Mouse (Mus musculus) megakaryocyte progenitor cell, adult 5-6 weeks (primary cell): Measurements from ENCODE around the gene Ntrk3. TPM values are rescaled to one million over a fixed set of nuclear protein-coding genes. Genes with fewer than 3 reads are reported as not detected.

Source experiments
- ATAC-seq: replicated peaks from 2 replicates; pipeline ENCODE4 v1.8.0; 2016; ENCODE audit warnings: mild to moderate bottlenecking, moderate TSS enrichment, inconsistent platforms; ENCODE audit not compliant: poor library complexity
- total RNA-seq, 2 experiments: library from RNA; stranded (forward) in 1 of 2; stranded (reverse) in 1 of 2; fragments of 157-497, 149-512 nt in 1 of 2; fragments of 200-1000 nt in 1 of 2; gene quantifications; 2 replicates each; pipeline versions ENCODE4 v1.2.3 to v1.2.4; 2015 to 2017

Gene Ntrk3
- total RNA-seq, 2 experiments from 2014 or later = not detected

DNA sequence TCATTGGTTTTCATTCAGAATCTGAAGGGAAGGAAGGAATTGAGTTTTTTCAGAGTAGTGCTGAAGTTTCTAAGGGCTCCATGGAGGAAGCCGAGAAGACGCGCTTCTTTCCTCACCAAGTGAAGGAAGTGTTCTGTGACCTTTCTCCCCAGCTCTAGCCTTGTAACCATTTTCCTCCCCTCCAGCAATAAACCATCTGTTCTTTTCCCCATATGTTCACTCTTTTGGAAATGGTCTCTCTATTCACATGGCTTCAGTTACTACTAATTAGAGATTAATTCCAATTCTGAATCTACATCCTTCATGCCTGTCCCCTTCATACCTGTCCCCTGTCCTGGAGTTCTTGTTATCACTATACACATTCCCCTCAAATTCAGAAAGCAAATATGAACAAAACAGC lies 209.8 kb downstream of the Ntrk3 start:
- ATAC-seq = no peak

DNA sequence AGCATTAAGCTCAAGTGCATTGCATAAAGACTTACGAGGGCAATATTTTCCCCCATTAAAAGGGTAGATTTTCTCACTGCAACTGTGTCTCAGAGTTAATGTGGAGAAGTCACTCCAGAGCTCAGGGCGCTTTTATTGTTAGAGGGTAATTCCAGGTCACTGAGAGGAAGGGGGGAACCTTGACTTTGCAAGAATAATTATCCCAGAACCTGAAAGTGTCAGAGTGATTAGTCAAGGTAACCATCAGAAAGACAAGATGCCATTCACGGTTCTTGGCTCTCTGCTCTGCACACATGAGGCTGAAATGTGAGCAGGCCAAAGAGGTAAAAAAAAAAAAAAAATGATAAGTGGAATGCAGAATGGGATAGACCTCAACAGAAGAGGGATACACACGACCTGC lies 210.2 kb downstream of the Ntrk3 start:
- no peak for ATAC-seq

DNA sequence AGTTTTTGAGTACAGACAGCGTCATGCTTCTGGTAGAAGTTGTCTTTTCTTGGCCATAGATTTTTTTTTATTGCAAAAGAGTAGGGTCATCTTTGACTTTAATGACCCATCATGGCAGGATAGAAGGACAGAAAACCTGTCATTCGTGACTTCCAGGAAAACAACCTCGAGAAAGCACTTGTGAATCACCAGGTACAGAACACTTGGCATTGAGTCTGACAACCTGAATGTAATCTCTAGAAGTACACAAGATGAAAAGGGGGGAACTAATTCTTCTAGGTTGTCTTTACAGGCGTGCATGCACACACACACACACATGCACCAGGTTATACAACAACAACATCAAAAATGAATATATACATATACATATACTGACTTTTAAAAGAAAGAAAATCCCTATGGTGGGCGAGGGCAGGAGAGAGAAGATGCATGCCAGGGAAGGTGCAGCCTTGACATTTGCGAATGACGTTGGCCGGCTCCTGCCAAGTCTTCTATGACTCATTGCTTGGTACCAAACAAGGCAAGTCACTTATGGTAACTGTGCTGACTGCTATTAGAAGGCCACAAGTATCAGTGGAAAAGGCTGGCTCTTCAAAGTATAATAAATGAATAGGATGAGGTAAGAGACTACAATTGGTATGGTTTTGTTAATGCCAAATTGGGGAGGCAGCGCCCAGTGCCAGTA lies 217.4 kb downstream of the Ntrk3 start:
- no peak for ATAC-seq

DNA sequence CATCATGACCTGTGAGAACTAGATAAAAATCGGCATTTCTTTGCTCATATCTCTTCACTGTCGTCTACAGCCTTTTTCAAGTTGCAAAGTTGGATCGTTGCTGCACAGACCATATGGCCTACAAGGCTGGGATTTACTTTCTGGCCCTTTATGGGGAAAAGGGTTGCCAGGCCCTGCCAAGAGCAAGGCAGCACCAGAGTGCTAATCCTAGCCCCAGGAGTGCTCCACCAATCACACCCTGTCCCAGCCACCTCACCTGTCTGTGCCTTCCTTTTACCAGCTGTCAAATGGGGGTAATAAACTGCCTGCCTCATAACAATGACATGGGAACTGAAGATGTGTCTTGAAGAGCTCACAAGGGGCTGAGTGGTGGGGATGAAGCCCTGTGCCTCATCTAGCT lies 218.1 kb downstream of the Ntrk3 start:
- no peak for ATAC-seq

DNA sequence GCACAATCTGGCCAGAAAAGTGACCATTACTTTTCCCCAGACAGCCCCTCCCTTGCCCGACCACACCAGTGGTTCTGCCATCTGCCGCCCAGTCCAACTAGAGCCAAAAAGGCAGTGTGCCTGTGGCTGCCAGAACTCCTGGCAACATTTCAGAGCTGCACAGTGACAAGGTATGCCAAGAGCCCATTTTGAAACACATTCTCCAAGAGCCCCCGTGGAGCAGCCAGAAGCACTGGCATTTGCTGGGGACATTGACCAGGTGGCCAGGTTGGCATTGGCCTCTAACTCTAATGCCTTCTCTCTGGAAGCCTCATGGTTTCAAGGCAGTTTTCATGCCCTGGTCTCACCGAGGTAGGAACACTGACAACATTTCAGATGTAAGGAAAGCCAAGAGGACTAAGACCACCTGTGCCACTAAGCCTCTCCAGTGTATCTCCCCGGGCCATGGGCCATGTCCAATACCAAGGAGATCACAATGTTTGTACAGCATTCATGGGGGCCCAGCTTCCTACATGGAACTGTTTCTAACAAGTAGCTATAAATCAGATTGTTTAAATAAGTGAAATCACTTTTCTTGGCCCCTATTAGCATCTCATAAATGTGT lies 218.9 kb downstream of the Ntrk3 start:
- ATAC-seq = no peak

DNA sequence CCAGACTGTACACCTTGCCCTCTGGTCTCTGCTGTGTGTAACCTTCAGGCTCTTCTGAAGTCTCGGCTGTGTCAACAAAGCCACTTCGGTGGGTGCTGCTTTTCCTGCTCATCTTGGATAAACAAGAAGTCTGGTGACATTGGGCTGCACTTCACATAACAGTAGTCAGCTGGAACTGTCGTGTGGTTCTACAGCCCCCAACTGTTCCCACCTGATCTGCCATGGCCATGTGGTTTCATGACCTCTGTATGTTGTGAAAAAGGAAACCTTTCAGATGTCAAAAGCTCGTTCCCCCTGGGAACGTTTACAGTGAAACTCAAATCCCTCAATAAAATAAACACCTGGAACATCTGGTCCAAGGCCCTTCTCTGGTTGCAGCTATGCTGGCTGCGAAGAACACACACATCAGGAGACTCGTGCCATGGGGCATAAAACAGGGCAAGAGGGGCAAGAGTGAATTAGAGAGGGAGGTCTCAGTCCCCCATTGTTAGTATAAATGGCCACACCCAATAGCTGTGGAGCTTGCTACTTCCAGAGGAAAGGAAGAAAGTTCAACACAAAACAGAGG lies 222.7 kb downstream of the Ntrk3 start:
- no peak for ATAC-seq

DNA sequence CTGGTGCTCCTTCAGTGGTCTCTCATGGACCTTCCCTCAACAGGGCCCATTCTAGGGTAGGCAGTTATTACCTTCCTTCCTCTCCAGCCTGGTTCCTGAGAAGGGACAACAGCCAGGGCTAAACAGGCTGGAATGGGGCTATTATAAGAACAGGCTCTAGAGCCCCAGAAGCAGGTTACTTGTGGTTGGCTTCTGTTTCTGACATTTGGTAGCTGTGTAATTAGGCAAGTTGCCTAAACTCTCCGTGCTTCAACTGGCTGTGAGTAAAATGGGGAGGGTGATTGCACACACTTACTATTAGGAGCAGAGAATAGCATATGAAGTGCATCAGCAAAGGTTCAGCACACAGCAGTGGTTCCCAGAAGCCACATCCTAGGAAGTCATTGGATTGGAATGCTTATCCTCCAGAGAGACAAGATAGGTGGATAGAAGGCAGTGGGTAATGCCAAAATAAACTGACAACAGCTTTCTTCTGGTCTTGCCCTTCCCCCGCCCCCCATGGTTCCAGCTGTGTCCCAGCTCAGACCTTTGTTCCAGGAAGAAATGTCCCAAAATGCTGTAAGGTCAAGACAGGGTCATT lies 230.7 kb downstream of the Ntrk3 start:
- no peak for ATAC-seq

DNA sequence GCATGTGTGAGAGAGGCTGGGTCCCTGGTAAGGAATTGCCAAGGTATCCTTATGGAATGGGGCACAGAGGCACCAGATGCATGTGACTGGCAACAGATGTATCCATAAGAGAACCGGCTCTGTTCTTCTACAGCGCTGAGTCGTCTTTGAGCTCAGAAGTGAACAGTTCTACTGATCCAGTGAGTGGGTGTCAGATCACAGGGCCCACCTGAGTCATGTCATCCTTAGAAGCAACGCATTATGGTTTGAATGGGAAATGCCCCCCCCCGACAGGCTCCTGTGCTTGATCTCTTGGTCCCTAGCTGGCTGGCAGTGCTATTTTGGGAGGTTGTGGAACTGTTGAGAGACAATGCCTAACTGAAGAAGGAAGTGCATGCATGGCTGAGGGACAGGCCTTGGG lies 236.9 kb downstream of the Ntrk3 start:
- no peak for ATAC-seq

DNA sequence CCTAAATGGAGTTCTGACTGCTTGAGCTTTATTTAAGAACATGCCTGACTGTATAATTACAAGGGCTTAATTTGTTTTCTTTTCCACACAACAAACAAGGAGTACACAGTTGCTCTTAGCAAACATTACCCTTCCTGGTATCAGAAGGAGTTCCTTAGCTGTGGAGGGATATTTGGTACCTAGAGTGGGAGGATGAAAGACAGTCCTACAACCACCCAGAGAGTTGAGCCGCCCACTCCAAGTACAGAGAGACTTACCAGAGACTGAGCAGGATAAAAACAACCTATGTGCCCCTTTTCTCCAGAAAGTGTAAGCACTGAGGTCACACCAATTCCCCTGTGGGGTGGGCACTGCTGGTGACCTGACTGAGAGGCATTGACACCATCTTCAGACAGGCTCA lies 237.8 kb downstream of the Ntrk3 start:
- ATAC-seq = no peak

DNA sequence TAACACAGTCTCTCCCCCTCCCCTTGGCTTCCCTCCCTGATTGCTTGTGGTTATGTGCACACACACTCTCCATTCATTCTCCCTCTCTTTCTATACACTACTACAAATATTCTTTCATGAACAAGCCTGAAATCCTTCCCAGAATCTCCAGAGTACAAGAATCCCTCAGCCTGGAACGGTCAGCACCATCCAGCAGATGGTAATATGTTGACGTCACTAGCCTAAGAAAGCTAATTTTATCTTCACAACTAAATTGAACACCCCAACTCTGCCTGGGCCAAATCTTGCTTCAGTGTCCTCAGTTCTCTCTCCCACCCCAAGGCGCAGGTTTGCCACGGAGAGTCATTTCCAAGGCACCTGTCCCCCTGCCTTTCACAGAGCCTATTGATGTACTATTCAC lies 239.5 kb downstream of the Ntrk3 start:
- ATAC-seq = no peak

DNA sequence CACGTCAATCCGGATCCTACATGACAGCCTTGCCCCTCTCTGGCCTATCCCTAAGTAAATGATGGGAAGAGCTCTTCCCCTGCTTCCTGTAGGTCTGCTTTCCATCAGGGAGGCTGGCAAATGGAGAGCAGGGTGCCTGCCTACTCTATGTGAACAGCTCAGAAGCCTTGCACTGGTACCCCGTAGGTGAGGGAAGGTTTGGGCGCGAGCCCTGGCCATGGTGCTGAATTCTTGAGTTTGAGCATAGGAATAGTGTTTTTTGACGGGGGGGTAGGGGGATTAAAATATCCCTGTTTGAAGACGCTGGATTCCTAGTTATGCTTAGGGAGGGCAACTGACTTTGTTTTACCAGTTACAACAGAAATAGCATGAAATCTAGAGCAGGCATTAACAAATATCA lies 240.0 kb downstream of the Ntrk3 start:
- ATAC-seq = no peak

DNA sequence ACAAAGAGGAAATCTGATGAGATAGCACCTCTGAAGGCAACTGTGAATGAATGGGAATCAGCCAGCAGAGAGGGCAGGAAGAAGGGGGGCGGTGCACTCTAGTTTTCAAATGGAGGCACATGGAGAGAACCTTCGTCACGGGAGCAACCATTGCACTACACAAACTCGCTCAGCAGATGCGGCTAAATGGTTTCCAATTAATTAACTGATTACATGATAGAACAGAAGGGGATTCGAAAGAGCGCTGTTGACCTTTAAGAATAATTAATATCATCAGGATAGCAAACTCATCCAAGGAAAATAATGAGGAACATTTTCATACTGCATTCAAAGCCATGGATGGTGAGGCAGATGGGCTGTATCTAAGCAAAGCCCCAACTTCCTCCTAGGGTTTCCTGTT lies 244.2 kb downstream of the Ntrk3 start:
- no peak for ATAC-seq

DNA sequence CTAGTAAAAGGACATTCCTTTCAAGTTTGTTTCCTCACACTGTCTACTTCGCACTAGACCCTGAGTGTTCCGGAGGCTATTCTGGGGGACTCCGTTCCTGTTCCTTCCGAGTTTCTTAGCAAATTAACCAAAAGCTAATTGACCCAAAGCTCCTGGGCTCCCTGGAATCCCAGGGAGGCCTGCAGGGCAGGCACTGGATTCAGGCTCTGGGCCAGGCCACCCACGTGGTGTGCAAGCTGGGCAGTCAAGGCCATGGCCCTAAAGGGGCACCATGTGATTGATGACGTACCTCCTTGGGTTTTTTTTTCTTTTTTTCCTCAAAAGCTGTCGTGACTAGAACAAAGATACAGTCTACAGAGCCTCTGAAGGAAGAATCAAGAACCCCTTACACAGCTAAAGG lies 246.6 kb downstream of the Ntrk3 start:
- no peak for ATAC-seq

DNA sequence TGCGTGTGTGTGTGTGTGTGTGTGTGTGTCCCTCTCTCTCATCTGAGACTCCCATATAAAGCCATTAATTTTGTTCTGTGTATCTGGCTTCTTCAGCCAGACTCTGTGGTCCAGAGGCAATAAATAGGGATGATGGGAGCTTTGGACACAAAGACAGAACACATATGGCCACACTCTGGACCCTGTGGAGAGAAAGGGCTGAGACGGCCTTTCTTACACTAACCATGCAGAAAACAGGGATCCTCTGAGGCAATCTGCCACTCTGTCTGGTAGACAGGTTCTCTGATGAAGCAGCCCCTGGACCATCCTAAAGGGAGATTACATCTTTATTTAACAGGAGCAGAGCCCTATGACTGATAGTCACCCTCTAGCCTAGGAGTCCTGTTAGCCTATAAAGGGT lies 253.5 kb downstream of the Ntrk3 start:
- ATAC-seq = no peak

DNA sequence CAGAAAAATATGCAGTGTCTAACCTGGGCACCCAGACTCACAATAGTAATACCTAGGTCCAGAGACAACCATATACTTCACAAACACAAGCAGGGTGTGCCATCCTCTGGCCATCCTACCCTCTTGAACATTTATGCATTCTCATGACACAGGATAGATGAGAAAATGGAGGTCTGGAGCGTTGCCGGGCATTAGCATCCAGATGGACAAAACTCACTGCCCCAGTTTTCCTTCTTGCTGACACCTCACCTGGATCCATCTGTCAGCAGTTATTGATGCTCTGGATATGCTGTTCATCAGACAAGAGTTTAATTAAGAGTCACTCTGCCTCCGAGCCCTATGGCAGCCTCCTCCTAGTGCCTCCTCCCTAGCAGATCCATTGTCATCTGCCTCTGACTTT lies 254.1 kb downstream of the Ntrk3 start:
- no peak for ATAC-seq

DNA sequence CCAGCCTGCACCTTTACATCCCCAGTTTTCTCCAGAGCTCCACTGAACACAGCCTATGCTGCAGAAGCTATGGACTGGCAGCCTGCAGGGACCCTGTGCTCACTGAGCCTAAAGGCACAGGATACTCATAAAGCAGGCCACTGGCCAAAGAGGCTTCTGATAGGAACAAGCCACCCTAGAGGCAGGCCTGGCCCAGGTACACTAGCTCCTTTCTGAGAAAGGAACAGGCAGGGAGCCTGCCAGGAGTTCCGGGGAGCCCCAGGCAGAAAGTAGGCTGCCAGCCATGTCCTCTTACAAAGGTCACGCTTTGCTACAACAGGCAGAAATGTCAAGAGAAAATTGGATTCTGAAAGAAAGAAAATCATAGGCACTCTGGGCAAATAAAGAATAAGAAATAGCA lies 254.8 kb downstream of the Ntrk3 start:
- no peak for ATAC-seq

DNA sequence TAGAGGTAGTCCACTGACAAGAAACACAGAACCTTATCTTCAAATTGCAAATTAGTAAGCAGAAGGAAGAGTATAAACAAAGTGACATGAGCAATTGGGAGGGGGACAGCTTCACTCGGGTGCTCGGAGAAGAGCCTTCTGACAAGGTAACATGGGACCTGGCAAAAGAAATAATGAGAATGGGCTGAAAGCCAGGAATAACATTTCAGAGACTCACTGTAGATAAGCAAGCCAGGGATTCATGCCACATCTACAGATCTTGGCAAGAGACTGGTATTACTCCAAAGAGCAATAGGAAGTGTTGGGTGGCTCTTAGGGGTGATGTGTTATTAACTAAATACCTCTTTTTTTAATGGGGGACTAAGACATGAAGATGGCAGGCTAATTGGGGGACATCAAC lies 258.9 kb downstream of the Ntrk3 start:
- no peak for ATAC-seq

DNA sequence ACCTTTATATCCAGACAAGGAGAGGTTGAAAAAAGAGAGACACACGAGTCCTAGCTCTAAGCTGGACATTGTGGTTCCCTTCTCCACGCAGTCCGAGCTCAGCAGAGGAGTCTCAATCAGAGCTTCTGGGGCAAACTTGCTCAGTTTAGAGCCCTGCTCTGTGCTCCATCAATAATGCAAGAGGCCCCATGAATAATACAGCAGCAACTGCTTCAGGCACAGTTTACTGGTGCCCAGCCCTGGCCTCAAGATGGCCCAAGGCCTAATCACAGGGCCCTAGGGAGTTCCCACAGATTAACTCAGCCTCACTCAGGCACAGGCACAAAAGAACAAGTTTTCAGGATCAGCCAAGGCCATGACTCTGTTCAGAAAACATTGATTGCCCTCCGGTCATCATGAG lies 266.1 kb downstream of the Ntrk3 start:
- no peak for ATAC-seq

DNA sequence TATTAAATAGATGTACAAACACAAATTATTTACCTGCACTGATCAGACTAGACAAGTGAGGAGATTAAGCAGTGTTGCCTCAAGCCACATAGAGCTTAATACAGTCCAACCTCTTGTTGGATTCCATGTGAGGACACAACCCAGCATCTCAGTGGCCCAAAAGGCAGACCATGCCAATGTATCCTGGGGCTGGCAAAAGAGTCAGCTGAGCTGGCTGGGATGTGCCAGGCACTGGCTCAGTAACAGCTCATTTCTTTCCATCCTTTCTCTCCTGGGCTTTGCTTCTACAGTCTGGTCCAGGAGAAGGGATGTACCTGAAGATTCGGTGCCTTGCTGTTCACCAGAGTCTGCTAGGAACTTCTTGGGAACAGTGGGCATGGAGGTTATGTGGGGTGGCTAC lies 266.5 kb downstream of the Ntrk3 start:
- no peak for ATAC-seq

DNA sequence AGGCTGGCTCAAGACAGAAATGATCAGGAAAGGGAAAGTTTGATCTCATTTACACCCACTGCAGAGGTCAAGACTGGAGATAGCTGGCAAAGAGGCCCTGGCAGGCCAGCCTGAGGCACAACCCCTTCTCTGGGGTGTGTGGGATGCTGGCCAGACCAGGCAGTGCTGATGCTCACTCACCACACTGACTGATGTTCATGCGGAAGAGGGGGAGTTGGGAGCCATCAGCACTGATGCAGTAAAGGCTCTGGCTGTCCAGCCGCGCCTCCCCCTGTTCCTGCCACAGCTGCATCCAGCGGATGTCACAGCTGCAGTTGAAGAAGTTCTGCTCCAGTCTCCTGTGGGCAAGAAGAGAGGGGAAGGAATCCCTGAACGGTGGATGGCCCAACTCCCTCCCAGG lies 275.2 kb downstream of the Ntrk3 start:
- ATAC-seq = no peak

DNA sequence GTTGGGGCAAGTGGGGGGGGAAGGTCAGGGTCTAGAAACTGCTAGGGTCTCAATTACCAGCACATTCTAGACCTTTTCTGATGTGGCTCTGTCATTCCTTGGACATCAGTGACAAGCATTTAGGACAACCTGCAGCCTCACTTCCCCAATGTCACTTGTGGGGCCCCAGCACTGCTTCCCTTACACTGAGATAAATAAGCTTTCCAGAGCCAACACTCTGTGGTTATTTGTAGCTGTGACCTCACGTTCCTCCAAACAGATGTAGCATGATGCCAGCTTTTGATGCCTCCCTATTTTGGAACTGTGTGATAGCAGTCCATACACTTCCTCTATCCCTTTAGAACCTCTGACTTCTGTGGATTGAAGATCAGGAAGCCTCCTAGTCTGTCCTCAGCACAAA lies 278.8 kb downstream of the Ntrk3 start:
- ATAC-seq = no peak

DNA sequence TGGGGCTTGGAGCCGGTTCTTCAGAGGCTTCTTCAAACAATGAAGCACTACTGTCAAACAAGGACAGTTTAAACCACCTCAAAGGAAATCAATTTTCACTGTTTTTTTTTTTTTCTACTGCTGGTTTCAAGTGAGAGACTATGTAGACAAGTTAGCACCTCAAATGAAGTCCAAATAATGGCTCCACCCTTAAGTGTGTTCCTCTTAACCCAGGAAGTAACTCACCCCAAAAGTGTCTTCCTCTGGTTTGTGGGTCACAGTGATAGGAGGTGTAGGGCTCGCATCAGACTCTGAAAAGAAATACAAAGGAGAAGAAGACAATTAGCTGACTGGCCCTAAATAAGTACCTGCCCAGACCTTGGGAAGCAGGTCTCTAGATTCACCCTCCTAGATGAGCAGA lies 286.1 kb downstream of the Ntrk3 start:
- no peak for ATAC-seq
